Mouse (Mus musculus) midbrain, postnatal 0 days (tissue): ENCODE results near the gene Tap2. TPM values are rescaled to one million over a fixed set of nuclear protein-coding genes. Genes with fewer than 3 reads are reported as not detected.

Experiments
- ATAC-seq: fragments of 200-750 bp; cut with Nextera tagmentation; 2 replicates; pipeline ENCODE4 v1.8.0; 2017; ENCODE audit warnings: moderate number of reproducible peaks, mild to moderate bottlenecking, moderate TSS enrichment, moderate library complexity; ENCODE audit not compliant: low FRiP score
- DNase-seq: peaks from one replicate; pipeline ENCODE4 v3.0.0-alpha.2; 2015; ENCODE audit warnings: low spot score
- H3K27ac ChIP-seq: fragments of 300-500 bp; sonication (generic); 2 replicates; pipeline ENCODE4 v1.5.1; 2014; ENCODE audit warnings: low read depth, mild to moderate bottlenecking, low read length, mixed read lengths
- H3K27me3 ChIP-seq: fragments of 300-500 bp; sonication (generic); 2 replicates; pipeline ENCODE4 v1.6.1; 2014; ENCODE audit warnings: low read length, control low read depth, mixed read lengths; ENCODE audit not compliant: insufficient read depth
- H3K36me3 ChIP-seq: fragments of 300-500 bp; sonication (generic); 2 replicates; pipeline ENCODE4 v1.6.1; 2014; ENCODE audit warnings: low read length, control low read depth, mixed read lengths; ENCODE audit not compliant: insufficient read depth
- H3K4me1 ChIP-seq: fragments of 300-500 bp; sonication (generic); 2 replicates; pipeline ENCODE4 v1.6.1; 2014; ENCODE audit warnings: mild to moderate bottlenecking, control low read depth, antibody characterized with exemption, low read length, mixed read lengths; ENCODE audit not compliant: insufficient read depth
- H3K4me2 ChIP-seq: fragments of 300-500 bp; sonication (generic); 2 replicates; pipeline ENCODE4 v1.6.1; 2014; ENCODE audit warnings: low read depth, mild to moderate bottlenecking, low read length, mixed read lengths; ENCODE audit not compliant: poor library complexity, severe bottlenecking
- H3K4me3 ChIP-seq: fragments of 300-500 bp; sonication (generic); 2 replicates; pipeline ENCODE4 v1.5.1; 2014; ENCODE audit warnings: low read depth, mild to moderate bottlenecking, low read length, moderate library complexity
- H3K9ac ChIP-seq: fragments of 300-500 bp; sonication (generic); replicated peaks from 2 replicates; pipeline ENCODE4 v1.6.1; 2014; ENCODE audit warnings: mild to moderate bottlenecking, low read length, moderate library complexity, mixed read lengths; ENCODE audit not compliant: poor library complexity, severe bottlenecking
- H3K9me3 ChIP-seq: fragments of 300-500 bp; sonication (generic); 2 replicates; pipeline ENCODE4 v1.6.1; 2016; ENCODE audit warnings: low read length, control low read depth
- CTCF ChIP-seq: IDR thresholded peaks from 2 replicates; pipeline ENCODE4 v1.5.1; 2016; ENCODE audit warnings: antibody characterized with exemption, mild to moderate bottlenecking
- WGBS: fragments of 180-500 bp; shearing (Covaris S2); extraction: QIAGEN DNeasy Blood & Tissue Kit; methylation state at CpG from one replicate; pipeline ENCODE4 v1.1.7; 2014; 5-methylcytosine and 5-hydroxymethylcytosine counted together
- polyA plus RNA-seq: library from polyadenylated mRNA; unstranded; fragments of >200 nt; fragmentation: Nextera tagmentation; extraction: Ambion mirVana; gene quantifications from 2 replicates; pipeline ENCODE4 v1.2.1, GENCODE M21; 2015
- total RNA-seq: library from RNA; depleted of rRNA; stranded (reverse); fragments of >200 nt; gene quantifications from 2 replicates; pipeline ENCODE4 v1.2.3, GENCODE M21; 2014; rRNA removed

Gene Tap2
- 1.8 and 2.0 TPM in 2 replicates for total RNA-seq
- polyA plus RNA-seq, result 2.9 and 4.2 TPM in 2 replicates

GRCm38 (mm10) chr17:34203444-34203843, at the start of gene Tap2:
Tap2 (plus strand) TSS chr17:34203527.
- Histone ChIP-seq H3K36me3 (no peaks in the 10 kb centered on the region), H3K9ac (peak within 1 kb of the TSS; percentile 48), H3K4me1 (no peaks in the 10 kb centered on the region; the same call in 1 of the 2 replicates), H3K9me3 (no peaks in the 10 kb centered on the region), H3K4me2 (peak within 1 kb of the TSS; percentile 79), H3K4me3 (peak within 1 kb of the TSS; percentile 54), H3K27me3 (peaks cover 27% of the 10 kb centered on the region), H3K27ac (no peak within 1 kb of the TSS)
- DNase-seq (no peak), ATAC-seq (no peak)
- WGBS, result 70% methylated on average over 5 of the region's 5 CpGs
- no peak for TF ChIP-seq CTCF

- no peak overlapping the region for H3K4me3 ChIP-seq
- H3K9me3 ChIP-seq, result no peaks in the 10 kb centered on the region
- 51% methylated on average over 5 of the region's 5 CpGs for WGBS
- no peak for TF ChIP-seq CTCF
- no peak for DNase-seq
- no peak overlapping the region for H3K9ac ChIP-seq
- H3K36me3 ChIP-seq, result no peaks in the 10 kb centered on the region
- H3K27ac ChIP-seq, result no peak overlapping the region
- no peaks in the 10 kb centered on the region for H3K4me1 ChIP-seq
- ATAC-seq, result no peak
- H3K4me2 ChIP-seq, result no peak overlapping the region
- no peaks in the 10 kb centered on the region for H3K27me3 ChIP-seq
Observed at GRCm38 (mm10) chr17:34155534-34155933, 47.8 kb upstream of the Tap2 start.

DNA sequence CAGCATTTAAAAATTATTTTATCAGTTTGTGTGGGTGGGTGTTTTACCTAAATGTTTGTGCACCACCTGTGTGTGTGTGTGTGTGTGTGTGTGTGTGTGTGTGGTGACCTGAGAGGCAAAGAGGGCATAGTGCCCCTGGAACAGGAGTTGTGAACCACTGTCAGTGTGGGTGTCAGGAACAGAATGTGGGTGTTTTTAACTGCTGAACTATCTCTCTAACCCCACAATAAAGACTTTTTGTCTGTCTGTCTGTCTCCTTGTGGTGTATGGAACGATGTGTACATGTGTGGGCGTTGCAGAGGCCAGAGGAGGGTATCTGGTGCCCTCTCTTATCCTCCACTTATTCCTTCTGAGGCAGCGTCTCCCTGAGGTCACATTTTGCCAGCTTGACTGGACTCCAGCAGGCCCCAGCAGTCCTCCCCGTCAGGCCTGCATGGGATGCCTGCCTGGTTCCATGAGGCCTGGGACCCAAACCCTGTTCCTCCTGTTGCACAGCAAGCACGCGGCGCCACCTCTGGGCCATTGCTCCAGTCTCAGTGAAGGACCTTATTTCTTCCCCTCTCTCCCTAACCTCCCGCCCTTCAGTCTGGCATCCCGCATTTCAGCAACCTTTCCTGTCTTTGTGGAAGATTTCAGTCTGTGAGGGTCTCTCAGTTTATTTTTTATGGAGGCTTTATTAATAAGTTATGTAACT, 39.0 kb upstream of the Tap2 start:
- H3K4me2 ChIP-seq, result no peak overlapping the region
- H3K9ac ChIP-seq, result no peak overlapping the region
- peak; percentile 37 for TF ChIP-seq CTCF
- H3K27ac ChIP-seq, result no peak overlapping the region
- H3K36me3 ChIP-seq, result no peaks in the 10 kb centered on the region
- ATAC-seq (no peak), DNase-seq (no peak)
- 36% methylated on average over 9 of the region's 9 CpGs for WGBS
- H3K27me3 ChIP-seq, result no peaks in the 10 kb centered on the region
- H3K4me1 ChIP-seq, result no peaks in the 10 kb centered on the region
- no peak overlapping the region for H3K4me3 ChIP-seq
- H3K9me3 ChIP-seq, result no peaks in the 10 kb centered on the region

GRCm38 (mm10) chr17:34165033-34165730, 38.1 kb upstream of the Tap2 start:
- ATAC-seq (no peak), DNase-seq (no peak)
- Histone ChIP-seq H3K9ac (no peak overlapping the region), H3K4me2 (no peak overlapping the region), H3K9me3 (no peaks in the 10 kb centered on the region), H3K27ac (no peak overlapping the region), H3K36me3 (no peaks in the 10 kb centered on the region), H3K4me1 (no peaks in the 10 kb centered on the region), H3K27me3 (no peaks in the 10 kb centered on the region), H3K4me3 (no peak overlapping the region)
- WGBS, result 85% methylated on average over 6 of the region's 6 CpGs
- TF ChIP-seq CTCF, result peak; percentile 45

DNA sequence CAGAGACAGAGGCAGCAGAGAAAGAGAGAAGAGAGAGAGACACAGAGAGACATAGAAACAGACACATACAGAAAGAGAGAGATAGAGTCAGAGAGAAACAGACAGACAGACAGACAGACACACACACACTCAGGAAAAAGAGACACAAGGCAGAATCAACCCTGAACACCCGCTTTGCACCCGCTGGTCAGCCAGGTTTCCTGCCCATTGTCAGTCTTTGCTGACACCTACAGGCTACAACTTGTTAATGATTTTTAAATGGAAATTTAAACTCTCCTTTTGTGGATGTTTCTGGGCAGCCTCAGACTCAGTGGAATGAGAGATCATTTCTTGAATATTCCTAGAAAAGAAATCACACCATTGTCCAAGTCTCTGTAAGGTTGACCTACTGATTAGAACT, 34.0 kb upstream of the Tap2 start:
- H3K27me3 ChIP-seq, result no peaks in the 10 kb centered on the region
- 2% methylated on average over 2 of the region's 2 CpGs for WGBS
- no peak overlapping the region for H3K4me3 ChIP-seq
- no peak overlapping the region for H3K4me2 ChIP-seq
- peak; percentile 77 for DNase-seq
- H3K27ac ChIP-seq, result no peak overlapping the region
- no peaks in the 10 kb centered on the region for H3K9me3 ChIP-seq
- H3K36me3 ChIP-seq, result no peaks in the 10 kb centered on the region
- H3K9ac ChIP-seq, result no peak overlapping the region
- TF ChIP-seq CTCF, result peak; percentile 83
- no peaks in the 10 kb centered on the region for H3K4me1 ChIP-seq
- no peak for ATAC-seq

DNA sequence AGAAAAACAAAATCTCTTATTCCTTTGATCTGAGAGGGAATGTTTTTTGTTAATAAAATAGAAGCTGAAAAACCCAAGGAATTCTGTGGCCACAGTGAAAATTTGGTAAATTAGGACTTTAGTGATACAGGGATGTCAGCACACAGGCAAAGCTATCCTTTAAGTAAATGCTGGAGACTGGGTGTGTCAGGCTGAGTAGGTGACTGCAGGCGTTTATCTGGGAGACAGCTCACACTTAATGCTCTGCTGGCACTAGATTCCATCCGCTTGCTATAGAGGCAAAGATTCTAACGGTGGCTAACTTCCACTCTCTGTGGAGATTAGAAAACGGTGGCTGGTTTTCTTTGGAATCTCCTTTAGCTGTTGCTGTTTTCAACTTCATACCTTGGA, 32.8 kb upstream of the Tap2 start:
- no peak overlapping the region for H3K9ac ChIP-seq
- no peak for DNase-seq
- no peak for ATAC-seq
- no peak overlapping the region for H3K27ac ChIP-seq
- H3K4me3 ChIP-seq, result no peak overlapping the region
- TF ChIP-seq CTCF, result no peak
- no peaks in the 10 kb centered on the region for H3K4me1 ChIP-seq
- WGBS, result 25% methylated on average over 4 of the region's 4 CpGs
- no peaks in the 10 kb centered on the region for H3K9me3 ChIP-seq
- H3K36me3 ChIP-seq, result no peaks in the 10 kb centered on the region
- H3K27me3 ChIP-seq, result no peaks in the 10 kb centered on the region
- no peak overlapping the region for H3K4me2 ChIP-seq
